8 mouse cellular contexts compared by ENCODE assay signal in the genomic region with DNA sequence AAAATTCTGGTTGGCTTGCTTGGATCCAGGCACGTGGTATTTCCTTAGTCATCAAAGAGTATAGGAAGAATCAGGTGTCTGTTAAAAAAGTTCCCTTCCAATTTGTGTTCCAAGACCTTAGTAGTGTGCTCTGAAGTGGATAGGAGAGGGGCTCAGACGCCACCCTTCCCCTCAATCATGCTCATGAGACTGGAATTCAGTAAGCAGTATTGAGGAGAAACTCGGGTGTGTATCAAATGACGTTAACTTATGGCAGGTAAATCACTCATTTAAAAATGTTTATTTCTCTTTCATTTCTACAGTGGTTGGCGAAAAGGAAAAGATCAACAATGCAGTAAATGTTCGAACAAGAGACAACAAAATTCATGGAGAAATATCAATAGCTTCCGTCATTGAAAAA. TPM values are rescaled to one million over a fixed set of nuclear protein-coding genes. Genes with fewer than 3 reads are reported as not detected.
DNase-seq lines count a peak whose midpoint lies in the region; ATAC-seq and TF ChIP-seq lines count a peak whose summit lies in the region.

A gene (plus strand): TSS at position 301 of the 400 bp plus-strand sequence.

- WGBS in heart, embryonic 13.5 days = 82% methylated on average over 7 of the region's 7 CpGs
- WGBS in midbrain, postnatal 0 days = 93% methylated on average over 7 of the region's 7 CpGs

- no peak within 1 kb of the TSS for H3K4me2 ChIP-seq in heart, embryonic 13.5 days
- H3K4me2 ChIP-seq in midbrain, postnatal 0 days (ENCODE audit: low read depth, low read length, poor library complexity, severe bottlenecking) = no peak within 1 kb of the TSS

- peaks cover 11% of the 10 kb centered on the region for H3K4me1 ChIP-seq in bone marrow macrophage, adult 2 months (ENCODE audit: control insufficient read depth, insufficient read depth, low read length)
- peaks cover 17% of the 10 kb centered on the region for H3K4me1 ChIP-seq in heart, embryonic 13.5 days
- H3K4me1 ChIP-seq in midbrain, postnatal 0 days (ENCODE audit: insufficient read depth, low read length) = peaks cover 10% of the 10 kb centered on the region; the same call in 1 of the 2 replicates

- H3K27ac ChIP-seq in bone marrow macrophage, adult 2 months (ENCODE audit: insufficient read depth, low read depth, low read length) = no peak within 1 kb of the TSS
- no peak within 1 kb of the TSS for H3K27ac ChIP-seq in heart, embryonic 13.5 days (replicated peaks)
- H3K27ac ChIP-seq in midbrain, postnatal 0 days (ENCODE audit: low read depth, low read length) = no peak within 1 kb of the TSS

- no peak for TF ChIP-seq CTCF in bone marrow macrophage, adult 2 months (IDR thresholded peaks at IDR 0.05; ENCODE audit: low read depth, low read length)
- TF ChIP-seq CTCF in midbrain, postnatal 0 days (IDR thresholded peaks at IDR 0.05) = no peak

- H3K27me3 ChIP-seq in heart, embryonic 13.5 days (replicated peaks) = no peaks in the 10 kb centered on the region
- H3K27me3 ChIP-seq in midbrain, postnatal 0 days (ENCODE audit: insufficient read depth, low read length) = no peaks in the 10 kb centered on the region

- ATAC-seq in heart, embryonic 13.5 days (ENCODE audit: extremely low read depth, insufficient number of reproducible peaks, low FRiP score, low TSS enrichment) = no peak
- no peak for ATAC-seq in midbrain, postnatal 0 days (ENCODE audit: low FRiP score)

- H3K36me3 ChIP-seq in heart, embryonic 13.5 days = peaks cover 30% of the 10 kb centered on the region
- H3K36me3 ChIP-seq in midbrain, postnatal 0 days (ENCODE audit: insufficient read depth, low read length) = peaks cover 16% of the 10 kb centered on the region; the same call in 1 of the 2 replicates

- DNase-seq in left cerebral cortex, adult 18-20 months (ENCODE audit: low spot score in 2 of 2) = no peak
- no peak for DNase-seq in left cerebral cortex, adult 11 months (ENCODE audit: low spot score)
- DNase-seq in left cerebral cortex, postnatal 10 days (ENCODE audit: extremely low spot score in 1 of 2, low spot score in 2 of 2) = no peak
- DNase-seq in midbrain, postnatal 0 days (ENCODE audit: low spot score) = no peak
- DNase-seq in testis, postnatal 10 days (ENCODE audit: low spot score) = no peak
- DNase-seq in cerebellum, postnatal 4 days (ENCODE audit: low spot score in 2 of 2) = no peak

- no peaks in the 10 kb centered on the region for H3K9me3 ChIP-seq in heart, embryonic 13.5 days
- no peaks in the 10 kb centered on the region for H3K9me3 ChIP-seq in midbrain, postnatal 0 days (ENCODE audit: low read length)

- intact Hi-C loops in left cerebral cortex, postnatal 10 days (cut with DNase I) = loop anchor here (5.0 kb wide), 1 partner anchor 371 kb away; no protein-coding TSS in a partner anchor

- H3K9ac ChIP-seq in heart, embryonic 13.5 days = no peak within 1 kb of the TSS
- no peak within 1 kb of the TSS for H3K9ac ChIP-seq in midbrain, postnatal 0 days (replicated peaks; ENCODE audit: low read length, poor library complexity, severe bottlenecking)

- no peak within 1 kb of the TSS for H3K4me3 ChIP-seq in bone marrow macrophage, adult 2 months (ENCODE audit: insufficient read depth, low read length)
- no peak within 1 kb of the TSS for H3K4me3 ChIP-seq in heart, embryonic 13.5 days
- H3K4me3 ChIP-seq in midbrain, postnatal 0 days (ENCODE audit: low read depth, low read length) = no peak within 1 kb of the TSS

- TF ChIP-seq POLR2A in bone marrow macrophage, adult 2 months (IDR thresholded peaks at IDR 0.05; ENCODE audit: borderline replicate concordance, low read depth, low read length) = no peak

RNA-seq across cellular contexts. Expression of the gene that starts here (rescaled TPM):
- 10 to 100 TPM; 55.8 to 59.4 TPM for total RNA-seq in left cerebral cortex, adult 18-20 months (2021)
- 49.0 and 50.5 TPM in 2 replicates for polyA plus RNA-seq in bone marrow macrophage, adult 2 months (2012; ENCODE audit: insufficient read depth, insufficient read length, missing spikeins)
- 45.9 and 49.9 TPM in 2 replicates for polyA plus RNA-seq in heart, embryonic 13.5 days (2015; fragmentation: Nextera tagmentation; extraction: Ambion mirVana)
- total RNA-seq in left cerebral cortex, postnatal 10 days (2021) = 10 to 100 TPM; 29.6 to 33.9 TPM
- total RNA-seq in midbrain, postnatal 0 days (2014; rRNA removed) = 74.2 and 84.3 TPM in 2 replicates
- polyA plus RNA-seq in midbrain, postnatal 0 days (2015; fragmentation: Nextera tagmentation; extraction: Ambion mirVana) = 107 and 109 TPM in 2 replicates
